Comparison of ENCODE assay signal across 10 mouse cellular contexts in genomic region chr5:121266741-121267382, GRCm38 (mm10). TPM values are rescaled to one million over a fixed set of nuclear protein-coding genes. Genes with fewer than 3 reads are reported as not detected.
A peak's percentile ranks its signal among the peaks of the same experiment; 100 is the strongest.
DNase-seq lines count a peak whose midpoint lies in the region; ATAC-seq and TF ChIP-seq lines count a peak whose summit lies in the region.
"Had no signal": no experiment of that assay in that cellular context is flagged by ENCODE, and none has a peak within 500 bp of the region (broad histone marks: within the 10 kb centered on the region; RNA-seq: fewer than 3 reads in every experiment).

No protein-coding gene starts in this region.

- intact Hi-C loops in gastrocnemius, adult 2 months (cut with DNase I) = loop anchor here (1.0 kb wide), 1 partner anchor 52 kb away; no protein-coding TSS in a partner anchor

- no peaks in the 10 kb centered on the region for H3K9me3 ChIP-seq in kidney, embryonic 15.5 days (replicated peaks)

- 90% methylated on average over 7 of the region's 7 CpGs for WGBS in kidney, embryonic 15.5 days
- WGBS in cerebellum, adult 2 months = 59% methylated on average over 7 of the region's 7 CpGs

- H3K4me3 ChIP-seq in kidney, embryonic 15.5 days (replicated peaks) = no peak overlapping the region
- no peak overlapping the region for H3K4me3 ChIP-seq in cerebellum, adult 2 months (replicated peaks; ENCODE audit: insufficient read depth, low read depth, low read length)
- no peak overlapping the region for H3K4me3 ChIP-seq in gastrocnemius, adult 2 months
- H3K4me3 ChIP-seq: erythroblast, embryonic 14.5 days had no signal

- no peak overlapping the region for H3K27ac ChIP-seq in kidney, embryonic 15.5 days
- 0 out of 2 replicates have a peak overlapping the region, but pooled peaks have one; percentile 20 for H3K27ac ChIP-seq in cerebellum, adult 2 months (ENCODE audit: insufficient read depth, low read length)
- no peak overlapping the region for H3K27ac ChIP-seq in gastrocnemius, adult 2 months
- H3K27ac ChIP-seq: macrophage had no signal

- DNase-seq in kidney, adult 11 months = peak; percentile 45
- DNase-seq in MEL-GATA-1-ER (ENCODE audit: extremely low read depth, low read depth) = peak; percentile 70
- peak; percentile 70 to 74 for DNase-seq in cerebellum, adult 2 months
- DNase-seq in gastrocnemius, adult 2 months = peak; percentile 61
- peak; percentile 57 to 59 for DNase-seq in layer of hippocampus, postnatal 10 days (ENCODE audit: low spot score in 2 of 2)
- peak; percentile 62 for DNase-seq in thymus, postnatal 14 days

- peaks cover 70% of the 10 kb centered on the region for H3K36me3 ChIP-seq in kidney, embryonic 15.5 days

- H3K4me2 ChIP-seq in kidney, embryonic 15.5 days = no peak overlapping the region

- H3K9ac ChIP-seq in kidney, embryonic 15.5 days = no peak overlapping the region

- H3K4me1 ChIP-seq in kidney, embryonic 15.5 days = no peaks in the 10 kb centered on the region
- peaks cover 18% of the 10 kb centered on the region for H3K4me1 ChIP-seq in cerebellum, adult 2 months (ENCODE audit: control insufficient read depth, insufficient read depth, low read length)

- ATAC-seq in kidney, embryonic 15.5 days (replicated peaks; ENCODE audit: low FRiP score) = no peak
- peak; percentile 87 for ATAC-seq in megakaryocyte progenitor cell, adult 5-6 weeks (replicated peaks; ENCODE audit: poor library complexity)

- no peaks in the 10 kb centered on the region for H3K27me3 ChIP-seq in kidney, embryonic 15.5 days
- H3K27me3 ChIP-seq in cerebellum, adult 2 months (ENCODE audit: control insufficient read depth, insufficient read depth, low read length) = no peaks in the 10 kb centered on the region

- no peak for TF ChIP-seq POLR2A in cerebellum, adult 2 months (IDR thresholded peaks at IDR 0.05; ENCODE audit: borderline replicate concordance, insufficient read depth, low read length)

- peak; percentile 92 for TF ChIP-seq CTCF in cerebellum, adult 2 months (IDR thresholded peaks at IDR 0.05; ENCODE audit: borderline replicate concordance, insufficient read depth, low read depth, low read length)
- TF ChIP-seq CTCF in gastrocnemius, adult 2 months (IDR thresholded peaks at IDR 0.05) = peak; percentile 81

RNA-seq across cellular contexts. Expression of gene Hectd4, which starts 46.8 kb away (rescaled TPM):
- polyA plus RNA-seq in kidney, embryonic 15.5 days (2015; fragmentation: Nextera tagmentation; extraction: Ambion mirVana) = 4.3 and 5.2 TPM in 2 replicates
- polyA plus RNA-seq in cerebellum, adult 2 months (2012; rRNA removed) = 81.2 and 86.4 TPM in 2 replicates
- total RNA-seq in gastrocnemius, adult 2 months (2021) = 10 to 100 TPM; 13.7 to 13.8 TPM
- total RNA-seq in layer of hippocampus, postnatal 10 days (2021) = 100 to 1,000 TPM; 190 to 212 TPM
- total RNA-seq in megakaryocyte progenitor cell, adult 5-6 weeks (2015) = 16.2 and 22.8 TPM in 2 replicates
- total RNA-seq in megakaryocyte progenitor cell, adult 5-6 weeks (2017) = 6.5 and 9.2 TPM in 2 replicates

Comparison
In these comparisons a context has a peak if more than half of its experiments do, and no peak if none do; other contexts are left out.
1. RNA of gene Hectd4, which starts 46.8 kb away (total RNA-seq): 190 to 212 TPM in layer of hippocampus, postnatal 10 days; 6.5 to 22.8 TPM in megakaryocyte progenitor cell, adult 5-6 weeks and 13.7 to 13.8 TPM in gastrocnemius, adult 2 months; every median in the first group is over 4 times any median in the second.
2. Peak in every context shown above with its lines, with median percentiles within 50 percentile points of each other: DNase-seq.